Mouse (Mus musculus): ENCODE data around the gene Igdcc4. TPM values are rescaled to one million over a fixed set of nuclear protein-coding genes. Genes with fewer than 3 reads are reported as not detected.

The Igdcc4 gene
- polyA plus RNA-seq, 1 experiment from 2014 or later: 12.4 TPM

GRCm38 (mm10) chr9:65162711-65163639, 61.7 kb downstream of the Igdcc4 start:
- no peaks in the 10 kb centered on the region for H3K27me3 ChIP-seq (ENCODE audit: control insufficient read depth, insufficient read depth, low read length)
- peak overlapping the region; percentile 77 for H3K4me2 ChIP-seq (ENCODE audit: low read depth, low read length)
- peaks cover 11% of the 10 kb centered on the region for H3K4me1 ChIP-seq (ENCODE audit: control insufficient read depth, insufficient read depth, low read length)
- ATAC-seq (replicated peaks; ENCODE audit: insufficient number of reproducible peaks, low FRiP score, low TSS enrichment, low read depth) (peak; percentile 66), DNase-seq (ENCODE audit: low spot score) (peak; percentile 85)
- H3K9ac ChIP-seq (replicated peaks; ENCODE audit: low read length): peak overlapping the region; percentile 70
- H3K27ac ChIP-seq (replicated peaks; ENCODE audit: low read depth, low read length): peak overlapping the region; percentile 72
- no peaks in the 10 kb centered on the region for H3K9me3 ChIP-seq (replicated peaks; ENCODE audit: control insufficient read depth, low read length)
- H3K4me3 ChIP-seq (ENCODE audit: low read depth, low read length): peak overlapping the region; percentile 44
- WGBS: under 1% methylated on average over 58 of the region's 69 CpGs
- no peaks in the 10 kb centered on the region for H3K36me3 ChIP-seq (replicated peaks; ENCODE audit: control insufficient read depth, insufficient read depth, low read depth, low read length)

DNA sequence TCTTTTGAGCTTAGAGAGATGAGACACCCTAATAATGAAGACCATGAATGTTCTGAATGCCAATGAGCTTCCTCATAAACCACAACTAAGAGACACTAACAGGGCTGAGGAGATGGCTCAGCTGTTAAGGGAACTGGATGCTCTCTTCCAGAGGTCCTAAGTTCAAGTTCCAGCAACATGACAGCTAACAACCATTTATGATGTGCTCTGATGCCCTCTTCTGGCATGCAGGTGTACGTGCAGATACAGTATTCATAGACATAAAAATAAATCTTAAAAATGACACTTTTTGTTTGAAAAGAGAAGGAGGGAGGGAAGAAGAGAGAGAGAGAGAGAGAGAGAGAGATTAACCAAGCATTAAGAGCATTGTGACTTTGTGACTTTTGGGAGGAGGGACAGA, 63.6 kb downstream of the Igdcc4 start:
- no peak for DNase-seq (ENCODE audit: low spot score)
- Histone ChIP-seq H3K4me3 (ENCODE audit: low read depth, low read length) (no peak overlapping the region), H3K27ac (replicated peaks; ENCODE audit: low read depth, low read length) (no peak overlapping the region), H3K9ac (replicated peaks; ENCODE audit: low read length) (no peak overlapping the region), H3K9me3 (replicated peaks; ENCODE audit: control insufficient read depth, low read length) (no peaks in the 10 kb centered on the region), H3K4me1 (ENCODE audit: control insufficient read depth, insufficient read depth, low read length) (peaks cover 11% of the 10 kb centered on the region), H3K36me3 (replicated peaks; ENCODE audit: control insufficient read depth, insufficient read depth, low read depth, low read length) (no peaks in the 10 kb centered on the region), H3K4me2 (ENCODE audit: low read depth, low read length) (no peak overlapping the region), H3K27me3 (ENCODE audit: control insufficient read depth, insufficient read depth, low read length) (no peaks in the 10 kb centered on the region)
- ATAC-seq (replicated peaks; ENCODE audit: insufficient number of reproducible peaks, low FRiP score, low TSS enrichment, low read depth): no peak
- WGBS: 8% methylated on average over 1 of the region's 1 CpGs

GRCm38 (mm10) chr9:65166386-65166785, 65.1 kb downstream of the Igdcc4 start:
- Histone ChIP-seq H3K4me3 (ENCODE audit: low read depth, low read length) (no peak overlapping the region), H3K4me2 (ENCODE audit: low read depth, low read length) (no peak overlapping the region), H3K36me3 (replicated peaks; ENCODE audit: control insufficient read depth, insufficient read depth, low read depth, low read length) (no peaks in the 10 kb centered on the region), H3K4me1 (ENCODE audit: control insufficient read depth, insufficient read depth, low read length) (peaks cover 9% of the 10 kb centered on the region), H3K9ac (replicated peaks; ENCODE audit: low read length) (no peak overlapping the region; the same call in 1 of the 2 replicates), H3K27ac (replicated peaks; ENCODE audit: low read depth, low read length) (peak overlapping the region; percentile 62; the same call in 1 of the 2 replicates), H3K27me3 (ENCODE audit: control insufficient read depth, insufficient read depth, low read length) (no peaks in the 10 kb centered on the region), H3K9me3 (replicated peaks; ENCODE audit: control insufficient read depth, low read length) (no peaks in the 10 kb centered on the region)
- ATAC-seq (replicated peaks; ENCODE audit: insufficient number of reproducible peaks, low FRiP score, low TSS enrichment, low read depth) (no peak), DNase-seq (ENCODE audit: low spot score) (peak; percentile 75)
- WGBS: 41% methylated on average over 9 of the region's 9 CpGs

GRCm38 (mm10) chr9:65168534-65168933, 67.2 kb downstream of the Igdcc4 start:
- Histone ChIP-seq H3K9ac (replicated peaks; ENCODE audit: low read length) (no peak overlapping the region), H3K36me3 (replicated peaks; ENCODE audit: control insufficient read depth, insufficient read depth, low read depth, low read length) (no peaks in the 10 kb centered on the region), H3K4me2 (ENCODE audit: low read depth, low read length) (no peak overlapping the region), H3K4me1 (ENCODE audit: control insufficient read depth, insufficient read depth, low read length) (peaks cover 2% of the 10 kb centered on the region; the same call in 1 of the 2 replicates), H3K9me3 (replicated peaks; ENCODE audit: control insufficient read depth, low read length) (no peaks in the 10 kb centered on the region), H3K27me3 (ENCODE audit: control insufficient read depth, insufficient read depth, low read length) (no peaks in the 10 kb centered on the region), H3K27ac (replicated peaks; ENCODE audit: low read depth, low read length) (no peak overlapping the region), H3K4me3 (ENCODE audit: low read depth, low read length) (no peak overlapping the region)
- 35% methylated on average over 5 of the region's 6 CpGs for WGBS
- DNase-seq (ENCODE audit: low spot score): no peak
- ATAC-seq (replicated peaks; ENCODE audit: insufficient number of reproducible peaks, low FRiP score, low TSS enrichment, low read depth): no peak

GRCm38 (mm10) chr9:65168952-65169351, 67.7 kb downstream of the Igdcc4 start:
- H3K4me1 ChIP-seq (ENCODE audit: control insufficient read depth, insufficient read depth, low read length): peaks cover 2% of the 10 kb centered on the region; the same call in 1 of the 2 replicates
- WGBS: 45% methylated on average over 4 of the region's 4 CpGs
- H3K4me2 ChIP-seq (ENCODE audit: low read depth, low read length): no peak overlapping the region
- H3K27ac ChIP-seq (replicated peaks; ENCODE audit: low read depth, low read length): peak overlapping the region; percentile 38; the same call in 1 of the 2 replicates
- no peaks in the 10 kb centered on the region for H3K9me3 ChIP-seq (replicated peaks; ENCODE audit: control insufficient read depth, low read length)
- ATAC-seq (replicated peaks; ENCODE audit: insufficient number of reproducible peaks, low FRiP score, low TSS enrichment, low read depth) (no peak), DNase-seq (ENCODE audit: low spot score) (no peak)
- no peaks in the 10 kb centered on the region for H3K27me3 ChIP-seq (ENCODE audit: control insufficient read depth, insufficient read depth, low read length)
- no peak overlapping the region for H3K4me3 ChIP-seq (ENCODE audit: low read depth, low read length)
- no peaks in the 10 kb centered on the region for H3K36me3 ChIP-seq (replicated peaks; ENCODE audit: control insufficient read depth, insufficient read depth, low read depth, low read length)
- no peak overlapping the region for H3K9ac ChIP-seq (replicated peaks; ENCODE audit: low read length)

GRCm38 (mm10) chr9:65172654-65173053, 71.4 kb downstream of the Igdcc4 start:
- no peaks in the 10 kb centered on the region; the same call in 1 of the 2 replicates for H3K36me3 ChIP-seq (replicated peaks; ENCODE audit: control insufficient read depth, insufficient read depth, low read depth, low read length)
- H3K9me3 ChIP-seq (replicated peaks; ENCODE audit: control insufficient read depth, low read length): no peaks in the 10 kb centered on the region

DNA sequence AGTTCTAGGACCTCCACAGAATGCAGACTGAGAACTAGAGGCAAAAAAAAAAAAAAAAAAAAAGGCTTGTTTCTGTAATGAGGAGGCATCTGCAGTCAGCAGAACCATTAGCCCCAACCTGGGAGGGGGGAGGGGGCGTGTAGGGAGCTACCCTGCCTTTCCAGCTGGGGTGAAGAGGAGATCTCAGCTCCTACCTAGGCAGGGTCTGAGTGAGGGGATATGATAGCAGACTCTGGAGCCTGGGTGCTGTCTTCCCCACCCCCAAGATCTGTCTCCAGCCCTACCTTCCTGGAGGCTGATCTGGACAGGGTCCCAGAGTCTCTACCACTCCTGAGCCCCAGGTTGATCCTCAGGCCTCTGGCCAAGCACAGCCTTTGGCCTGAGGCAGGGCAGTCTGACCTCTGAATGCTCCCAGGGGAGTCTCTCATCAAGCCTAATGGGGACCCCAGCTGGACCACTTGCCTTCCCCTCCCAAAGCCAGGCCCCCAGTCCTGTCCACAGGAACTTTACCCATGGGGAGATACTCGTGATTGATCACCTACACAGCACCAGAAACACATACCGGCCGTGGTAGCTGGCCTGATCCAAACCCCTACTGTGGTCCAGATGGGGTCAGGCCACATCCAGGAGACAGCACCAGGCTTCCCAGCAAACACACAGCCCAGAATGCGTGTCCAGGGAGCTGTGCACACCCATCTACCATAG, 74.1 kb downstream of the Igdcc4 start:
- Histone ChIP-seq H3K9ac (replicated peaks; ENCODE audit: low read length) (peak overlapping the region; percentile 18; the same call in 1 of the 2 replicates), H3K9me3 (replicated peaks; ENCODE audit: control insufficient read depth, low read length) (no peaks in the 10 kb centered on the region), H3K4me2 (ENCODE audit: low read depth, low read length) (no peak overlapping the region), H3K36me3 (replicated peaks; ENCODE audit: control insufficient read depth, insufficient read depth, low read depth, low read length) (no peaks in the 10 kb centered on the region; the same call in 1 of the 2 replicates), H3K27me3 (ENCODE audit: control insufficient read depth, insufficient read depth, low read length) (no peaks in the 10 kb centered on the region), H3K4me1 (ENCODE audit: control insufficient read depth, insufficient read depth, low read length) (peaks cover 25% of the 10 kb centered on the region), H3K27ac (replicated peaks; ENCODE audit: low read depth, low read length) (peak overlapping the region; percentile 52), H3K4me3 (ENCODE audit: low read depth, low read length) (no peak overlapping the region)
- no peak for DNase-seq (ENCODE audit: low spot score)
- peak; percentile 30; the same call in 1 of the 2 replicates for ATAC-seq (replicated peaks; ENCODE audit: insufficient number of reproducible peaks, low FRiP score, low TSS enrichment, low read depth)
- WGBS: 28% methylated on average over 5 of the region's 5 CpGs

More at GRCm38 (mm10) chr9:65172654-65173053, 71.4 kb downstream of the Igdcc4 start:
- Histone ChIP-seq H3K27ac (replicated peaks; ENCODE audit: low read depth, low read length) (0 out of 2 replicates have a peak overlapping the region, but pooled peaks have one; percentile 28), H3K4me2 (ENCODE audit: low read depth, low read length) (no peak overlapping the region), H3K4me3 (ENCODE audit: low read depth, low read length) (no peak overlapping the region), H3K9ac (replicated peaks; ENCODE audit: low read length) (no peak overlapping the region), H3K4me1 (ENCODE audit: control insufficient read depth, insufficient read depth, low read length) (peaks cover 5% of the 10 kb centered on the region; the same call in 1 of the 2 replicates), H3K27me3 (ENCODE audit: control insufficient read depth, insufficient read depth, low read length) (no peaks in the 10 kb centered on the region)
- 27% methylated on average over 9 of the region's 9 CpGs for WGBS
- DNase-seq (ENCODE audit: low spot score) (no peak), ATAC-seq (replicated peaks; ENCODE audit: insufficient number of reproducible peaks, low FRiP score, low TSS enrichment, low read depth) (no peak)

All from embryonic facial prominence, embryonic 11.5 days (tissue).